ENCODE assay signal across 10 mouse cellular contexts in genomic region chr14:30865311-30865710, GRCm38 (mm10). TPM values are rescaled to one million over a fixed set of nuclear protein-coding genes. Genes with fewer than 3 reads are reported as not detected.
A peak's percentile ranks its signal among the peaks of the same experiment; 100 is the strongest.
DNase-seq lines count a peak whose midpoint lies in the region; ATAC-seq and TF ChIP-seq lines count a peak whose summit lies in the region.
"Had no signal": no experiment of that assay in that cellular context is flagged by ENCODE, and none has a peak within 500 bp of the region (broad histone marks: within the 10 kb centered on the region; RNA-seq: fewer than 3 reads in every experiment).

No protein-coding gene starts in this region.

- no peak overlapping the region for H3K4me3 ChIP-seq in kidney, postnatal 0 days (replicated peaks; ENCODE audit: low read depth, low read length)
- H3K4me3 ChIP-seq: hindbrain, embryonic 13.5 days had no signal

- ATAC-seq in kidney, postnatal 0 days (replicated peaks; ENCODE audit: low FRiP score, low read depth) = 0 out of 2 replicates have a peak, but pooled peaks have one; percentile 26

- H3K4me2 ChIP-seq in kidney, postnatal 0 days (ENCODE audit: low read length) = no peak overlapping the region
- H3K4me2 ChIP-seq: hindbrain, embryonic 13.5 days had no signal

- H3K9me3 ChIP-seq in kidney, postnatal 0 days (replicated peaks; ENCODE audit: low read length) = no peaks in the 10 kb centered on the region
- H3K9me3 ChIP-seq: hindbrain, embryonic 13.5 days had no signal

- TF ChIP-seq CTCF in kidney, postnatal 0 days (IDR thresholded peaks at IDR 0.05; ENCODE audit: low read depth) = peak; percentile 75

- H3K4me1 ChIP-seq in kidney, postnatal 0 days (replicated peaks; ENCODE audit: insufficient read depth, low read length) = no peaks in the 10 kb centered on the region
- H3K4me1 ChIP-seq: hindbrain, embryonic 13.5 days had no signal

- H3K9ac ChIP-seq in kidney, postnatal 0 days (ENCODE audit: low read depth, low read length) = no peak overlapping the region
- H3K9ac ChIP-seq: hindbrain, embryonic 13.5 days had no signal

- DNase-seq in embryo, embryonic 10 days (ENCODE audit: low spot score) = peak; percentile 35
- DNase-seq in embryo, embryonic 9.5 days (ENCODE audit: extremely low spot score) = no peak
- peak; percentile 69 for DNase-seq in kidney, postnatal 0 days (ENCODE audit: low spot score)
- DNase-seq in kidney, postnatal 4 days = no peak
- DNase-seq in A20 (ENCODE audit: low read depth, low spot score) = peak; percentile 60
- peak; percentile 45 for DNase-seq in embryo, embryonic 10.5 days (ENCODE audit: low spot score)
- DNase-seq in frontal cortex, adult 2 months (ENCODE audit: extremely low spot score in 1 of 2, low spot score in 1 of 2) = no peak
- DNase-seq in thymus, postnatal 0 days (ENCODE audit: low spot score) = no peak
- DNase-seq: adrenal gland, adult 8-10 months had no signal

- H3K36me3 ChIP-seq in kidney, postnatal 0 days (ENCODE audit: insufficient read depth, low read length) = no peaks in the 10 kb centered on the region

- H3K27me3 ChIP-seq in kidney, postnatal 0 days (ENCODE audit: insufficient read depth, low read length) = no peaks in the 10 kb centered on the region
- H3K27me3 ChIP-seq: hindbrain, embryonic 13.5 days had no signal

- 66% methylated on average over 3 of the region's 3 CpGs for WGBS in kidney, postnatal 0 days

- no peak overlapping the region for H3K27ac ChIP-seq in kidney, postnatal 0 days
- H3K27ac ChIP-seq: hindbrain, embryonic 13.5 days had no signal

RNA-seq across cellular contexts. Expression of gene Mustn1, which starts 13.7 kb away (rescaled TPM):
- polyA plus RNA-seq in kidney, postnatal 0 days (2015; fragmentation: Nextera tagmentation; extraction: Ambion mirVana) = 6.6 and 8.1 TPM in 2 replicates
- 2.3 and 3.3 TPM in 2 replicates for polyA plus RNA-seq in frontal cortex, adult 2 months (2012; rRNA removed)
- polyA plus RNA-seq in thymus, postnatal 0 days (2015; fragmentation: Nextera tagmentation; extraction: Ambion mirVana) = 1.8 and 1.9 TPM in 2 replicates

RNA-seq across cellular contexts. Expression of gene Itih4, which starts 21.0 kb away (rescaled TPM):
- polyA plus RNA-seq in kidney, postnatal 0 days (2015; fragmentation: Nextera tagmentation; extraction: Ambion mirVana) = 0.17 and 0.26 TPM in 2 replicates
- 0.08 and 0.13 TPM in 2 replicates for polyA plus RNA-seq in frontal cortex, adult 2 months (2012; rRNA removed)
- polyA plus RNA-seq in thymus, postnatal 0 days (2015; fragmentation: Nextera tagmentation; extraction: Ambion mirVana) = 0.09 and 0.64 TPM in 2 replicates
- polyA plus RNA-seq: hindbrain, embryonic 13.5 days had no signal

RNA-seq across cellular contexts. Expression of gene Tmem110, which starts 39.9 kb away (rescaled TPM):
- polyA plus RNA-seq in kidney, postnatal 0 days (2015; fragmentation: Nextera tagmentation; extraction: Ambion mirVana) = 22.6 and 23.4 TPM in 2 replicates
- 32.6 and 33.3 TPM in 2 replicates for polyA plus RNA-seq in frontal cortex, adult 2 months (2012; rRNA removed)
- 18.3 and 19.9 TPM in 2 replicates for polyA plus RNA-seq in thymus, postnatal 0 days (2015; fragmentation: Nextera tagmentation; extraction: Ambion mirVana)

RNA-seq across cellular contexts. Expression of gene Itih3, which starts 58.2 kb away (rescaled TPM):
- 0.53 and 0.75 TPM in 2 replicates for polyA plus RNA-seq in kidney, postnatal 0 days (2015; fragmentation: Nextera tagmentation; extraction: Ambion mirVana)
- polyA plus RNA-seq in frontal cortex, adult 2 months (2012; rRNA removed) = 26.1 and 28.7 TPM in 2 replicates
- 0.16 and 0.24 TPM in 2 replicates for polyA plus RNA-seq in thymus, postnatal 0 days (2015; fragmentation: Nextera tagmentation; extraction: Ambion mirVana)

Comparison
In these comparisons a context has a peak if more than half of its experiments do, and no peak if none do; other contexts are left out.
1. DNase-seq: peak in embryo, embryonic 10 days (single experiment), kidney, postnatal 0 days (single experiment), A20 (single experiment) and embryo, embryonic 10.5 days (single experiment); none in embryo, embryonic 9.5 days (single experiment), kidney, postnatal 4 days (0 of 2), frontal cortex, adult 2 months (0 of 2) and thymus, postnatal 0 days (single experiment).